Mouse (Mus musculus): ENCODE measurements around the gene Gtdc1.

GRCm38 (mm10) chr2:44849666-44850065 is 77.8 kb downstream of the Gtdc1 start:
- no peak for TF ChIP-seq CTCF (conservative IDR thresholded peaks at IDR 0.05; ENCODE audit: insufficient read depth, insufficient read length, low read depth, low read length)
- TF ChIP-seq POLR2A (IDR thresholded peaks at IDR 0.05; ENCODE audit: low read depth, low read length) = no peak
